Mouse (Mus musculus) urinary bladder, postnatal 25 days (tissue): Measurements from ENCODE around the gene Spi1.

Experiments
- DNase-seq: peaks from one replicate; pipeline ENCODE4 v3.0.0; 2022; ENCODE audit warnings: low spot score

Spi1 gene

DNA sequence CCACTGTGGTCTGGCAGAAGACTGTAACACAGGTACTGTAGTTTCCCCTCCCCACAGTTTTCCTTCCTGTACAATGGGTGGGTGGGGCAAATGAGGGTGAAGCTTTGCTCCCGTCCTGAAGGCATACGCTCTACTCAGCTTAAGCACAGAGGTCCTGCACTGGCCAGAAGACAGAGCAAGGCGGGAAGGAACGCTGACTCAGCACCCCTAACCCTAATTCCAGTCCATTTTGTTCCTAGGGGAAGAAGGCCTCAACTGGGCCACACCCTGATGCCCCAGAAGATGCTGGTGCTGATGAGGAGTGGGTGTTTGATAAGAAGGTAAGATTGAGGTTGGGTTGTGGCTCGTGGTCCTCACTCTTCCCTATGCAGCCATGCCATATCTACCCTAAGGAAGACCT lies 46.6 kb downstream of the Spi1 start:
- no peak for DNase-seq

DNA sequence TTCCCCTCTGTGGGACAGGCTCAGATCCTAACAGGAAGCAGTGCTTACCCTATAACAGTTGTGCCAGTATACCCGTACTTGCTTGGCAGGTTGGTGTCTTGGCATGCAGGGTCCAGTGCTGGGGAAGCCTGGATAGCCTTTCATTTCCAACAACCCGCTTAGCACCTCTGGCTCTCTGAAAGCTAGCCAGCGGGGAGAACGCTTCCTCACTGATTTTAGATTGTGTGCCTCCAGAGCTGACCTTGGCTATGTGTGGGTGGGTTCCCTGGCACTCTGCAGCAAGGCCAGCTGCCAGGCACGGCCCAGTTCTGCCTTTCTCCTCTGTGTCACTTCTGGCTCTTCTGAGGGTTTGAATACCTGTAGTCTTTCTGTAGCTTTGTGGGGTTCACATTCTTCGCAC lies 47.9 kb downstream of the Spi1 start:
- DNase-seq = no peak

DNA sequence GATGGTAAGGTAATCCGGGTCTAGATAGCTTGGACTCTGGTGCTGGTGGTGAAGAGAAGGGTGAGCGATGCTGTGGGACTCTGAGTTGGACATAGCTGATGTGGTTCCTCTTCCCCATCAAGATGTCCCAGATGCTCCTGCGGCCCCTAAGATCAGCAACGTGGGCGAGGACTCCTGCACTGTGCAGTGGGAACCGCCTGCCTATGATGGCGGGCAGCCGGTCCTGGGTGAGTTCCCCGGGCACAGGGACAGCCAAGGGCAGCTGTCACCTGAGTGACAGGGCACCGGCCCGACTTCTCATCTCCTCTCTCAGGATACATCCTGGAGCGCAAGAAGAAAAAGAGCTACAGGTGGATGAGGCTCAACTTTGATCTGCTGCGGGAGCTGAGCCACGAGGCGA lies 49.1 kb downstream of the Spi1 start:
- DNase-seq = no peak

DNA sequence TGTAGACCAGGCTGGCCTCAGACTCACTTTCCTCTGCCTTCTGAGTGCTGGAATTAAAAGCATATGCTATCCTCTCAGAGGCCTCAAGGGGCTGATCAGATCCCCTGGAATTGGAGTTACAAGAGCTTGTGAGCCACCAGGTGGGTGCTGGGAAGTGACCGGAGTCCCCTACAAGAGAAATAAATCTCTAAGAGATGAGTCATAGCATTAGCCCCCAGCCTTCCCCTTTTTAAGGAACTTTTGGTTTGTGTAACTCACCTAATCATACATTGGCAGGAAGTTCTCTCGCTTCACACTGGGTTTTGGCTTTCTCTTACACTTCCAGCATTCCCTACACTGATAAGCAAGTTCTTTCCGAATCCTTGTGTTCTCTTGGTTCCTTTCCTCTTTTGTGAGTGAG lies 49.8 kb downstream of the Spi1 start:
- no peak for DNase-seq

DNA sequence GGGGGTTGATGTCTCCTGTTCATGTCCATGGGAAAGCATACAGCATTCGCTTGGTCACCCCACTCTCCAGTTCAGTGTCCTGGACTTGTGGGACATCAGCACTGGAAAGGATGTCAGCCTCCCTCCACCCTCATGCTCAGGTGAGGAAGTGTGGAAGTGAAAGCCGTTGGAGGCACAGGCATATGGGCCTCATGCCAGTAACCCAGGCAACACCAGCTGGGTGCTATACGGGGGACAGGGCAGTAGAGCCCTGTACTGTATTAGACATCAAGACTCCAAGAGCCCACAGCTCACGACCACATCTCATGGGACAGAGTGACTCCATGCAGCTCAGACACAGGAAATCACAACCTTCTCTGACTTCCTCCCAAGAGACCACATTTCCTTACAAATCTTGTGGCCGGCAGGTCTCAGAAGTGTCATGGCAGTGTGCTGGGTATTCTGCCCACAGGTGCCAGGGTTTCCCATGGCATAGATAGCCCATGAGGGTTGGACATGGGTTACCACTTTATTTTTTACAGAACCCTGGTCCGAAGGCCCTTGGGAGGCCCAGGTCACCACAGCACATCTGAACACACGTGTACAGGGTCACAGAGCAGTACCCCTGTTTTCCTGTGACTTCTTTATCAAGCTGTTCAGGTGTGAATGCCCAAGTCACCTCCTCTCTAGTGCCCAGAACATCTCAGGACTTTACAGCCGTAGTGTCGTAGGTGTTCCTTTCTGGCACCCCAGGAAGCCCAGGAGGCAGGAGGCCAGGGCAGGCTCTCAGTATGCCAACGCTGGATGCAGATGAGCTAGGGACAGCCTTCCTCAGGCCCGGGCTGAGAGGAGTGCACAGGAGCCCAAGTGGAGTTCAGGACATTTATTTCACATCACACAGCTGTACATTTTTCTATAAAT lies 54.6 kb downstream of the Spi1 start:
- no peak for DNase-seq

DNA sequence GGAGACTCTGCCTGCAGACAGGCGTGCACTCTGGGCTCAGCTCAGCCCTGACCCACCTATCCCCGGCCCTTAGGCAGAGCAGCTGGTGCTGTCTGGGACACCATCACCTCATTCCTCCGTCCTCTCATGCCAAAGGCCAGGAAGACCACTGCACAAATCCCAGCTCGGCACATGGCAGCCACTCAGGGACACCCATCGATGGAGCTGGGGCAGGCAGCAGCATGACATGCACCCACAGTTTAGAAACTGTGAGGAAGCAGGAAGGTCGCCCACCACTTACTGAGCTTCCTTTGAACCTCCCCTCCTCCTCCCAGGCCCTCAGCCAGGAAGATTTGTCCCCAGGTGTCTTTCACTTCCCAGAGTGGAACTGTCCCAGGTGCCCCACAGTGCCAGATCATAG lies 55.3 kb downstream of the Spi1 start:
- DNase-seq = no peak

DNA sequence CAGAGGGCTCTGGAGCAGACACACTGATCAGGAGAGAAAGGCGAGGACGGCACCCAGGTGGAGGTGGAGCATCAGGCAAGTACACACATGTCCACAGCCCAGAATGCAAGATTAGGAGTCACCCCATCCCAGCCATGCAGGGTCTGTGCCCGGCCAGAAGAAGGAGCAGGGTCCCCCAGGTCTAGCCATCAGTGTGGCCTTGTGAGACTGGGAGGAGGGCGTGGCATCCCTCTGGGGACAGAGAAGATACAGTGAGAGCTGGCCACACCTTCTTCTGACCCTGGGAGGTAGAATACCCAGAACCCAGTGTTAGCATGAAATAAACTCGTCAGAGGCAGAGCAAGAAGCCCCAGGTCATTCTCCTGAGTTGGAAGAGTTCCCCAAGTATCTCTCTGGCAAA lies 57.1 kb downstream of the Spi1 start:
- no peak for DNase-seq

DNA sequence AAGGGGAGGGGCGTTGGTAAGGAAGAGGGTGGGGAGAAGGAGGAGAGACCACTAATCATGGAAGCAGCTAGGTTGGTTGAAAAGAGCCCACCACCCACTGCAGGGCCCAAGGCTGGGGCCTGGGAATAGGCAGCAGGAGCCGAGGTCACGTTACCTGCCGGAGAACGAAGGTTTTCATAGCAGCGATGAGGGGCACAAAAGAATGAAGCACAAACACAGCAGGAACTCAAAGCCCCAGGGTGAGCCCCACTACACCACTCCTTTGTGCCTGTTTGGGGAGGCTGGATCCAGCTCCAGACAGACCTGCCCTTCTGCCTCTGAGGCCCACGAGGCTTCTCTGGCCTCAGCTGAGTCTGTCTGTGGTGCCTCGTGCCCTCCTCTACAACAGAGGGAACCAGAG lies 57.6 kb downstream of the Spi1 start:
- DNase-seq = no peak

DNA sequence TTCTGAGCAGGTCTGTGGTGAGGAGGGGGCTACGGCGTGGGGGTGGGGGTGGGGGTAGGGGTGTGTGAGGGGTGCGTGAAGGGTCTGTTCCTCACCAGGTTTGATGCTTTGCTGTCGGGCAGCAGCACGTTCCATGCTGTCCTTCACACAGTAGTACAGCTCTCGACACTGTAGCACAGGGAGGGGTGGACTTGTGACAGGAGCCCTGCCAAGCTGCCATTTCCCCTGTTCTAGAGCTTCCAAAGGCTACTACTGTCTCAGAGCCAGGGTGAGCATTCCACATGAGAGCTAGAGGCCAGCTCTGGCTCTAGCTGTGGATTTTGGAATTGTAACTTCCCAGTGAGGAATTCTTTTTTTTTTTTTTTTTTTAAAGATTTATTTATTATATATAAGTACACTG lies 60.7 kb downstream of the Spi1 start:
- DNase-seq = no peak

DNA sequence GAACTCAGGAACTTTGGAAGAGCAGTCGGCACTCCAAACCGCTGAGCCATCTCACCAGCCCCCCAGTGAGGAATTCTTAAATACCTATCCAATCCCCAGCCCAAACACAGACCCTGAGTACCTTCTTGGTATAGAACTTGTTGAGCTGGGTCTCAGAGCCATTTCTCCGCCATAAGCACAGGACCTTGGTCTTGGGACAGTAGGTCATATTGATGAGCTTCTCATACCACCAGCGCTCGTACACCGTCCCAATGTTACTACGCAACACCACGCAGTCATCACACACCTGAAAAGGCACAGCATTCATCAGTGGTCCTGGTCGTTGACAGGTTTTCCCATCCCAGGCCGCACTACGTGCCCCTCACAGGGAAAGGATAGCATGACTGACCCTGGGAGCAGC lies 61.2 kb downstream of the Spi1 start:
- no peak for DNase-seq

DNA sequence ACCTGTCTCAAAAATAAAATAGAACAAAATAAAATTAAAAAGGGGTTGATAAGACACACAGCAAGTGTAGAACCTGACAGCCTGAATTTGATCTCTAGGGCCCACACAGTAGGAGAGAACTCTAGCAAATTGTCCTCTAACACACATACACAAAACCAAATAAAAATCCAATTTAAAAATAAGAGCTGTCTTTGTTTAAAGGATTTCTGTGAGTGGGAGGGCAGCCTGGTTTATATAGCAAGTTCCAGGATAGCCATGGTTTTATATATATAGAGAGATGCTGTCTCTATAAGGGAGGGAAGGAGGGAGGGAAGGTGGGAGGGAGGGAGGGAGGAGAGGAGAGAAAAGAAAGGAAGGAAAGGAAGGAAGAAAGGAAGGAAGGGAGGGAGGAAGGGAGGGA lies 65.9 kb downstream of the Spi1 start:
- no peak for DNase-seq

DNA sequence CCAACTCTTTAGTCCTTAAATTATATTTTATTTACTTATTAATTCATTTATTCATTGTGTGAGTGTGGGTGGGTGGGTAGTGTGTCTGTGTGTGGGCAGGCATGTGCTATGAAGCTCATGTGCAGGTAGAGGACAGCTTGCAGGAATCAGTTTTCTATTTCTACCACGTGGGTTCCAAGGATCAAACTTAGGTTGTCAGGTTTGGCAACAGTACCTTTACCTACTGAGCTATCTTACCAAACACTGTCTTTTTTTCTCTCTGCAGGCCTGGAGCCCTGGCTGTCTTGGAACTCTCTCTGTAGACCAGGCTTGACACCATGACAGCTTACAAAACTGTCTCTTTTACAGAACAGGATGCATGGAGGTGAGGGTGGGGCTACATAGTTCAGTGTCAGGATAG lies 69.1 kb downstream of the Spi1 start:
- DNase-seq = no peak

DNA sequence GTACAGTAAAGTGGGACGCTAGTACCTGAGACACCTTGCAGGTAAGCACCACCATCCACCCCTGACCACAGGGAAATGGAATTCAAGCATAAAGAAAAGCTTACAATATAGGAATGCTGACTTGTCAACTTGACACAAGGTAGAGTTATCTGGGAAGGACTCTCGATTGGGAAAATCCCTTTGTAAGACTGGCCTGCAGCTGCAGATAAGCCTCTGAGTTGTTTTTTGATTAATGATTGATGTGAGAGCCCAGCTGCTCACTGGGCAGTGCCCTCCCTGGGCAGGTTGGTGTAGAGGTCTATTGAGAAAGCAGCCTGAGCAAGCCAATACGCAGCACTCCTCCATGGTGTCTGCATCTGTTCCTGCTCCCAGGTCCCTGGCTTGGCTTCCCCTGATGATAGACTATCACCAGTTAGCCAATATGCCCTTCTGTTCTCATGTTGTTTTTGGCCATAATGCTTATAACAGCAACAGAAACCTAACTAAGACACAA lies 70.7 kb downstream of the Spi1 start:
- DNase-seq = no peak

DNA sequence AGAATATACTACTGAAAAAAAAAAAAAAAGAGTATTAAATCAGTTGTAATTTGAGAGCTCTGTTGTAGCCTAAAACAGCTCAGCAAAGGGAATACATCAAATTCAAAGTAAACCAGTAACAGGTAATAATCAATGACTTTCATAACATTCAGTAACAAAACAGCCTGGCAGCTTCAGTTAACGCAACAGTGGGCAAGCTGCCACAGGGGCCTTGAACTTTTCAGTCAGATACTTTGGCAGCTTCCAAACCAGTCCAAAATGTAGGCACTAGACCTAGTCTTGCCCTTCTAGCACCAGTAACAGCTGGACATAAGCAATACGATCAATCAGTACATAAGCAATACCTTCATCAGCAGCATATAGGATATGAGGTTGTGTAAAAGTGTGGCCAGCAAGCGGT lies 71.9 kb downstream of the Spi1 start:
- no peak for DNase-seq

DNA sequence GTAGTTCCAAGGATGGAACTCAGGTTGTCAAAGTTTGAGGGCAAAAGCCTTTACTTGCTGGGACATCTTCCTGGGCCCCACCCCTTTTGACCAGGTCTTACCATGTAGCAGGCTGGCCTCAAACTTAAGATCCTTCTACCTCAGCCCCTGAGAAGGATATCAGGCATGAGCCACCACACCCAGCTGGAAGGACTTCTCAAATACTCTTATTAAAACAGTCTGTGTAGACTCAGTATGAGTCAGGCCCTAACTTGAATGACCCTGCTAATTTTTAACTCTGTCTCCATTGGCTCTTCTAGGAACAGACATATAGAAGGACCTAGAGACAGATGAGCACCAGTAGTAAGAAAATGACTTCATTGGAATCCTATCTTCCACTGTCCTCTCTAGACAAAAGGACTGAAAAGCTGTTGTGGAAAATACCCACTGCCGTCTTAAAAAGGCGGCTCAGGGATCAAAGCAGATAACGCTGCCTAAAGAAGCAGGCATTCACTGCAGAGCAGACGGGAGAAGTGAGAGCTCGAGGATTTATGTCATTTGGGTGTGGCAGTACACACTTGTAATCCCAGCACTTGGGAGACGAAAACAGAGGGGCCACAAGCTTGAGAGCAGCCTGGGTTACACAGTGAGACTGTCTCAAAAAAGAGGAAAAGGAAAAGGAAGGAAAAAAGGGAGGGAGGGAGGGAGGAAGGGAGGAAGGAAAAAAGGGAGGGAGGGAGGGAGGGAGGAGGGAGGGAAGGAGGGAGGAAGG lies 75.0 kb downstream of the Spi1 start:
- DNase-seq = no peak

DNA sequence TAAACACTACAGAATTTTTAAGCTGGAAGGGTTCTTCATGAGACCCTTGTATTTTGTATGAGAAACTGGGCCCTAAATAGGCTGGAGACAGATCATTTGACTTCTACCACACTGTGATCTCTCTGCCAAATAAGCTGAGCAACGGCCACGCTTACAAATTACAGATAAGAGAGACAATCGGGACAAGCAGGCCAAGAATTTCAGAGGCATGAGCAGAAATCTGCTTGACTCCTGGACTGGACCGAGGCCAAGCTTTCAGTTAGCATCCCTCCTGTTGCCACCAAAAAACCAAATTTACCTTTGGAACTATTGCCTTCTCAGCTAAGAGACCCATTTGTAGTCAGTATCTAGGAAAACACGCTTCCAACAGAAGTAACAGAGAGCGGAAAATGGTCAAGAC lies 78.4 kb downstream of the Spi1 start:
- no peak for DNase-seq

DNA sequence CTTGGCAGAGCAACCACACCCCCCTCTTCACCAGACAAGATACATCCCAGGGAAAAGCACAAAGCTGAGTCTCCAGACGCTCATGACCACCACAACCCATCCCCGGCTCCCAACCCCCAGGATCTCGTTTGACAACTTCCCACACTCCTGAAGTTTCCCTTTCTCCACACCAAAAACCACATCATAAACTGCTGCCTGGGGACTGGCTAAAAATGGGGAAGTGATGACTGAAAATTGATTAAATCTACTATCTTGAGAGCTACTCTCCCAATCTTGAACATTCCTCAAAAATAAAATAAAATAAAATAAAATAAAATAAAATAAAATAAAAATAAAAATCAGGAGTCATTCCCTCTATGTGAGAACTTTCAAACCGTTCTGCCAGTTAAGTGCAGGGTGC lies 80.8 kb downstream of the Spi1 start:
- DNase-seq = no peak

DNA sequence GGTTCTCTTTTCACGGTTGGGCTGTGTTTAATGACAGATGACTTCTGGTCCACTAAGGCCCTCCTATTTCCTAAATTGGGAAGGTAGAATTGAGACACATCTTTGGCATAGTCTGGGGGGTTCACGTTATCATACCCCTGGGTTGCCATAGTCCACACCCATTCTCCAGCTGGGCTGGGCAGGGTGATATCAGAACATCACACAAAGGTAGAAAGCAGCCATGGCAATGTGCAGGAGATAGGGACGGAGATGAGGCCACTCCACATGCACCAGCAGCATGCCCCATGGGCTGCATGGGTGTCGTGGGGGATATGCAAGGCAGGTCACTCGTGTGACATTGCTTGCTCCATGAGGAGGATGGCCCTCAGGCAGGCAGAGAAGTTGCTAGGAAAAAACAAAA lies 81.3 kb downstream of the Spi1 start:
- no peak for DNase-seq

DNA sequence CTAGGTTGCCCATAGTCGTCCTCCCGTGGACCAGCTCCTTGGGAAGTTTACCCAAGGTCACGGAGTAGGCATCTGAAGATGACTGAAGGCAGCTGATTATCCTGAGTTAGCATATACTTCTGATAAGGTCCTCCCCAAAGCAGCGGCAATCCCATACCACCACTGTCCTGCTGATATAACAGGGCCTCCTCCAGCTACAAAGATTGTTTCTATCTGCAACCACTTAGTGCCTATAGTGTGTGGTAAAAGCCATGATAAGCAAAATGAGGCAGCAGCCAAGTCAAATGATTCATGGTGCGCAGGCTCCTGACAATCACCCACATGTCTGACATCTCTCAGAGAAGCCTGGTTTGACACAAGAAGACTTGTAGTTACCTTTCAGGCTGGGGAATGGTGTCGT lies 82.8 kb downstream of the Spi1 start:
- DNase-seq = no peak
